Mouse (Mus musculus): ENCODE data around the gene Gm13278. TPM values are rescaled to one million over a fixed set of nuclear protein-coding genes. Genes with fewer than 3 reads are reported as not detected.
"Not testable (repeated sequence)": the region's sequence is repeated elsewhere in the genome, so short reads cannot be mapped to it uniquely, and the experiment has no call there.

Gene Gm13278
- polyA plus RNA-seq (2015; fragmentation: Nextera tagmentation; extraction: Ambion mirVana) = not detected in 2 replicates

DNA sequence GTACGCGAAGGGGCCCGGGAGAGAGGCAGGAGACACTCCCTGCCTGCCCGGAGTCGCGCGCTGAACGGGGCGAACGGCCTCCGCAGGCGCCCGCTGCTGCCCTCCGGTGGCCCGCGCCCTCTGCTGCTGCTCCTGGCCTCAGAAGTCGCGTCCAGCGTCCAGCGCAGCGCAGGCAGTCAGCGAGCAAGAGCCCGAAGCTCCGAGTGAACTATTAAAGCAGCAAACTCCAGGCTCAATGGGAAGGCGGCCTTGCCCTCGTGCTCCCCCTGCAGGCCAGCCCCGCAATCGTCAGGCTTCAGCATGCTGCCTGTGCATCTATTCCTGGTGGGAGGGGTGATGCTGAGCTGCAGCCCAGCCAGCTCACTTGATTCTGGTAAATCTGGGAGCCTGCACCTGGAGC lies at the start of gene Gm13278:
Gene Gm13278 (plus strand): TSS at position 301 of the 400 bp plus-strand sequence.
- not testable (repeated sequence) for H3K4me3 ChIP-seq (ENCODE audit: low read length); H3K4me2 ChIP-seq (ENCODE audit: low read depth, low read length); H3K36me3 ChIP-seq (ENCODE audit: control insufficient read depth, insufficient read depth, low read length); H3K9ac ChIP-seq (ENCODE audit: low read length); ATAC-seq (ENCODE audit: low read depth); H3K4me1 ChIP-seq (replicated peaks; ENCODE audit: control insufficient read depth, insufficient read depth, low read length); H3K27ac ChIP-seq (ENCODE audit: low read length); H3K27me3 ChIP-seq (ENCODE audit: control insufficient read depth, insufficient read depth, low read depth, low read length); H3K9me3 ChIP-seq (ENCODE audit: control insufficient read depth, low read length)
- no CpG with 5 or more reads among the region's 28 CpGs for WGBS

GRCm38 (mm10) chr4:88742771-88743371 lies 48.5 kb upstream of the Gm13278 start:
- Histone ChIP-seq H3K9me3 (ENCODE audit: control insufficient read depth, low read length) (no peaks in the 10 kb centered on the region), H3K4me3 (ENCODE audit: low read length) (no peak overlapping the region), H3K9ac (ENCODE audit: low read length) (no peak overlapping the region), H3K4me1 (replicated peaks; ENCODE audit: control insufficient read depth, insufficient read depth, low read length) (0 out of 2 replicates have a peak, but pooled peaks cover 5% of the 10 kb centered on the region), H3K36me3 (ENCODE audit: control insufficient read depth, insufficient read depth, low read length) (no peaks in the 10 kb centered on the region), H3K27ac (ENCODE audit: low read length) (peak overlapping the region; percentile 7; the same call in 1 of the 2 replicates), H3K27me3 (ENCODE audit: control insufficient read depth, insufficient read depth, low read depth, low read length) (no peaks in the 10 kb centered on the region), H3K4me2 (ENCODE audit: low read depth, low read length) (no peak overlapping the region)
- ATAC-seq (ENCODE audit: low read depth) = 0 out of 2 replicates have a peak, but pooled peaks have one; percentile 38
- WGBS = 54% methylated on average over 7 of the region's 7 CpGs

GRCm38 (mm10) chr4:88744207-88744606 lies 47.1 kb upstream of the Gm13278 start:
- Histone ChIP-seq H3K9ac (ENCODE audit: low read length) (no peak overlapping the region), H3K36me3 (ENCODE audit: control insufficient read depth, insufficient read depth, low read length) (no peaks in the 10 kb centered on the region), H3K9me3 (ENCODE audit: control insufficient read depth, low read length) (no peaks in the 10 kb centered on the region), H3K4me2 (ENCODE audit: low read depth, low read length) (no peak overlapping the region), H3K4me3 (ENCODE audit: low read length) (no peak overlapping the region), H3K4me1 (replicated peaks; ENCODE audit: control insufficient read depth, insufficient read depth, low read length) (0 out of 2 replicates have a peak, but pooled peaks cover 5% of the 10 kb centered on the region), H3K27ac (ENCODE audit: low read length) (no peak overlapping the region), H3K27me3 (ENCODE audit: control insufficient read depth, insufficient read depth, low read depth, low read length) (no peaks in the 10 kb centered on the region)
- WGBS = 62% methylated on average over 3 of the region's 3 CpGs
- ATAC-seq (ENCODE audit: low read depth) = no peak

- Histone ChIP-seq H3K36me3 (ENCODE audit: control insufficient read depth, insufficient read depth, low read length) (no peaks in the 10 kb centered on the region), H3K9ac (ENCODE audit: low read length) (no peak overlapping the region), H3K4me1 (replicated peaks; ENCODE audit: control insufficient read depth, insufficient read depth, low read length) (no peaks in the 10 kb centered on the region), H3K27me3 (ENCODE audit: control insufficient read depth, insufficient read depth, low read depth, low read length) (no peaks in the 10 kb centered on the region), H3K4me2 (ENCODE audit: low read depth, low read length) (no peak overlapping the region), H3K9me3 (ENCODE audit: control insufficient read depth, low read length) (no peaks in the 10 kb centered on the region), H3K27ac (ENCODE audit: low read length) (no peak overlapping the region), H3K4me3 (ENCODE audit: low read length) (no peak overlapping the region)
- WGBS = 61% methylated on average over 6 of the region's 6 CpGs
- ATAC-seq (ENCODE audit: low read depth) = no peak
These were observed 41.4 kb upstream of the Gm13278 start for GRCm38 (mm10) chr4:88749926-88750325.

DNA sequence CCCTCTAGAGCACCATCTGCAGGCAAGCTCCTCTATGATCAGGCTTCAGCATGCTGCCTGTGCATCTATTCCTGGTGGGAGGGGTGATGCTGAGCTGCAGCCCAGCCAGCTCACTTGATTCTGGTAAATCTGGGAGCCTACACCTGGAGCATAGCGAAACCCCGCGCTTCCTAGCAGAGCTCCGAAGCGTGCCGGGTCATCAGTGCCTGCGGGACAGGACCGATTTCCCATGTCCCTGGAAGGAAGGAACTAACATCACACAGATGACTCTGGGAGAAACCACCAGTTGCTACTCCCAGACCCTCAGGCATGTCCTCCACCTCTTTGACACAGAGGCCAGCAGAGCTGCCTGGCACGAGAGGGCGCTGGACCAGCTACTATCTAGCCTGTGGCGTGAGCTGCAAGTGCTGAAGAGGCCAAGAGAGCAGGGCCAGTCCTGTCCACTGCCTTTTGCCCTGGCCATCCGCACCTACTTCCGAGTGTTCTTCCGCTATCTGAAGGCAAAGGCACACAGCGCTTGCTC lies 36.5 kb upstream of the Gm13278 start, which contains the start of gene Gm13271:
Gene Gm13271 (plus strand): TSS at position 51 of the 523 bp plus-strand sequence.
- H3K27ac ChIP-seq (ENCODE audit: low read length); ATAC-seq (ENCODE audit: low read depth); H3K9ac ChIP-seq (ENCODE audit: low read length); H3K9me3 ChIP-seq (ENCODE audit: control insufficient read depth, low read length); H3K36me3 ChIP-seq (ENCODE audit: control insufficient read depth, insufficient read depth, low read length); H3K4me1 ChIP-seq (replicated peaks; ENCODE audit: control insufficient read depth, insufficient read depth, low read length); H3K4me2 ChIP-seq (ENCODE audit: low read depth, low read length); H3K27me3 ChIP-seq (ENCODE audit: control insufficient read depth, insufficient read depth, low read depth, low read length); H3K4me3 ChIP-seq (ENCODE audit: low read length): not testable (repeated sequence)
- WGBS = 77% methylated on average over 15 of the region's 15 CpGs

DNA sequence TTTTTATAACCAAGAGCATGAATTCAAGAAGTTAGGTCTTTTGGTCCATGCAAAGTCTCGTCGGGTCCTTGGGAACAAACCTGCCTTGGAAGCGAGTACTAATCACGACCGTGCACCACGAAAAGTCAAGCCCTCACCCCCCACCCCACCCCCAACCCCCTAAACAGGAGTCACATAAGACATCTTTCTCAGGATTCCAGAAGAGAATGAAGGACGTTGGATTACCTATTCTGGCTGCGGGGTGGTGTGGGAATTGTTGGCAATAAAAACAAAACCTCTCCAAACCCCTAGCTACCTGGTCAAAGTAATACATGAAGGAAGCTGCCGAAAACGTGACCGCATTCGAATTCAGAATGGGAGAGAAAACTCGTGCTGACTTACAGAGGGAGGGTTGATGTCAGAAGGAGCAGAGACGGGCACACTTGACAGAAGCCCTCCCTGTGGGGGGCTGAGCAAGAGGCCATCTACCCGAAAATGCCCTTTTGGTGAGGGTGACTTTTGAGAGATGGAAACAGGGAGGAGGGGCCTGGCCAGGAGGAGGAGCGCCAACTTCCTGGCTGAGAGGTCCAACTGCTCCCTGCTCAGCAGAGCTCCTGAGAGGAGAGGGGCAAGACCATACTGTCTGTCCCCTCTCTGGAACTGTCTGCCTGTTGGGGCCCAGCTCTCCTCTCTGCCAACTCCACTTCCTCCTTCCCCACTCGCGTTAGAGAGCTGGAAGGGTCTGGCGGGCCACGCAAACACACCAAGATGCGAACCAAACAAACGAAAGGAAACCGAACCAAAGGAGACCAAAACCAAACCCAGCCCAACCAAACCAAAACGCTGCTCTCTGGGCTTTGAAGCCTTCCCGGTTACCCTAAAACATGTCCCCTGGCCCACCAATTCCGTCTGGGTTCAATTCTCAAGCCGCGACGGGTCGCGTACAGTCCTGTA lies 34.5 kb upstream of the Gm13278 start:
- peak overlapping the region; percentile 76 for H3K9ac ChIP-seq (ENCODE audit: low read length)
- H3K4me3 ChIP-seq (ENCODE audit: low read length) = peak overlapping the region; percentile 60
- H3K27me3 ChIP-seq (ENCODE audit: control insufficient read depth, insufficient read depth, low read depth, low read length); ATAC-seq (ENCODE audit: low read depth); H3K36me3 ChIP-seq (ENCODE audit: control insufficient read depth, insufficient read depth, low read length); H3K9me3 ChIP-seq (ENCODE audit: control insufficient read depth, low read length); H3K4me1 ChIP-seq (replicated peaks; ENCODE audit: control insufficient read depth, insufficient read depth, low read length): not testable (repeated sequence)
- H3K27ac ChIP-seq (ENCODE audit: low read length) = peak overlapping the region; percentile 97
- 9% methylated on average over 28 of the region's 31 CpGs for whole genome bisulfite sequencing
- peak overlapping the region; percentile 73 for H3K4me2 ChIP-seq (ENCODE audit: low read depth, low read length)

- H3K9ac ChIP-seq (ENCODE audit: low read length) = peak overlapping the region; percentile 76
- H3K36me3 ChIP-seq (ENCODE audit: control insufficient read depth, insufficient read depth, low read length); H3K9me3 ChIP-seq (ENCODE audit: control insufficient read depth, low read length); H3K4me1 ChIP-seq (replicated peaks; ENCODE audit: control insufficient read depth, insufficient read depth, low read length); H3K27me3 ChIP-seq (ENCODE audit: control insufficient read depth, insufficient read depth, low read depth, low read length): not testable (repeated sequence)
- peak; percentile 100 for ATAC-seq (ENCODE audit: low read depth)
- H3K27ac ChIP-seq (ENCODE audit: low read length) = peak overlapping the region; percentile 97
- peak overlapping the region; percentile 73 for H3K4me2 ChIP-seq (ENCODE audit: low read depth, low read length)
- WGBS = under 1% methylated on average over 11 of the region's 21 CpGs
- H3K4me3 ChIP-seq (ENCODE audit: low read length) = peak overlapping the region; percentile 60
These were observed 33.7 kb upstream of the Gm13278 start for GRCm38 (mm10) chr4:88757628-88758031.

- H3K9ac ChIP-seq (ENCODE audit: low read length); H3K9me3 ChIP-seq (ENCODE audit: control insufficient read depth, low read length); H3K4me2 ChIP-seq (ENCODE audit: low read depth, low read length); H3K36me3 ChIP-seq (ENCODE audit: control insufficient read depth, insufficient read depth, low read length); H3K27me3 ChIP-seq (ENCODE audit: control insufficient read depth, insufficient read depth, low read depth, low read length); ATAC-seq (ENCODE audit: low read depth); H3K4me3 ChIP-seq (ENCODE audit: low read length); H3K27ac ChIP-seq (ENCODE audit: low read length); H3K4me1 ChIP-seq (replicated peaks; ENCODE audit: control insufficient read depth, insufficient read depth, low read length): not testable (repeated sequence)
- 84% methylated on average over 7 of the region's 9 CpGs for WGBS
These were observed 32.6 kb upstream of the Gm13278 start for GRCm38 (mm10) chr4:88758751-88759150.
